Mouse (Mus musculus) adrenal gland, postnatal 10 days (tissue): Measurements from ENCODE around the gene AA986860. TPM values are rescaled to one million over a fixed set of nuclear protein-coding genes. Genes with fewer than 3 reads are reported as not detected.
A peak's percentile ranks its signal among the peaks of the same experiment; 100 is the strongest.

Source experiments
- DNase-seq: peaks from one replicate; pipeline ENCODE4 v3.0.0; 2021; ENCODE audit warnings: mixed read lengths
- long read RNA-seq, 2 experiments: library from polyadenylated mRNA; stranded (forward); transcript quantifications; one replicate each; pipeline ENCODE4 v2.0.0; 2021
- total RNA-seq, 2 experiments: library from RNA; stranded (reverse); gene quantifications; 2 replicates each; pipeline ENCODE4 v1.2.3; 2021

AA986860 gene
- total RNA-seq, result 1 to 10 TPM; 2.1 to 2.3 TPM
- long read RNA-seq, experiment 1, result 0 reads
- long read RNA-seq, experiment 2, partial matches to known transcripts, result 0 of 1 reads
- long read RNA-seq, experiment 2, other reads (novel, unspliced or antisense), result 1 of 1 reads

GRCm38 (mm10) chr1:130731741-130732337 is at the start of gene AA986860:
TSS of gene AA986860 (plus strand) at chr1:130731976.
- DNase-seq, result peak; percentile 48

- DNase-seq, result no peak
These were observed 47.9 kb upstream of the AA986860 start for GRCm38 (mm10) chr1:130683905-130684304.

GRCm38 (mm10) chr1:130698601-130699000 is 33.2 kb upstream of the AA986860 start:
- no peak for DNase-seq

- DNase-seq, result peak; percentile 61
These were observed 31.7 kb upstream of the AA986860 start for GRCm38 (mm10) chr1:130699937-130700633.

GRCm38 (mm10) chr1:130701976-130702375 is 29.8 kb upstream of the AA986860 start:
- DNase-seq, result no peak

GRCm38 (mm10) chr1:130703613-130704012 is 28.2 kb upstream of the AA986860 start:
- DNase-seq, result no peak

GRCm38 (mm10) chr1:130710283-130711080 is 21.3 kb upstream of the AA986860 start:
- DNase-seq, result no peak

GRCm38 (mm10) chr1:130714046-130714445 is 17.7 kb upstream of the AA986860 start:
- DNase-seq, result no peak

- DNase-seq, result peak; percentile 93
These were observed 16.1 kb upstream of the AA986860 start, which contains the start of gene Gm29427 for GRCm38 (mm10) chr1:130715561-130716217. TSS of gene Gm29427 (minus strand) at chr1:130715799.

GRCm38 (mm10) chr1:130716218-130716512 is 15.6 kb upstream of the AA986860 start:
- DNase-seq, result no peak

GRCm38 (mm10) chr1:130716513-130717290 is 15.1 kb upstream of the AA986860 start:
- DNase-seq, result peak; percentile 67

GRCm38 (mm10) chr1:130717291-130717871 is 14.4 kb upstream of the AA986860 start, which contains the start of gene Yod1:
TSS of gene Yod1 (plus strand) at chr1:130717327.
- DNase-seq, result peak; percentile 95

GRCm38 (mm10) chr1:130724206-130724605 is 7.6 kb upstream of the AA986860 start:
- DNase-seq, result no peak

GRCm38 (mm10) chr1:130726396-130726795 is 5.4 kb upstream of the AA986860 start:
- no peak for DNase-seq

GRCm38 (mm10) chr1:130728070-130728469 is 3.7 kb upstream of the AA986860 start:
- no peak for DNase-seq

- DNase-seq, result no peak
These were observed 3.1 kb upstream of the AA986860 start for GRCm38 (mm10) chr1:130728708-130729107.

GRCm38 (mm10) chr1:130729153-130729552 is 2.6 kb upstream of the AA986860 start, which contains the start of gene Pfkfb2:
TSS of gene Pfkfb2 (minus strand) at chr1:130729253.
- no peak for DNase-seq

- no peak for DNase-seq
These were observed 1.2 kb downstream of the AA986860 start for GRCm38 (mm10) chr1:130732706-130733658.

GRCm38 (mm10) chr1:130733671-130734070 is 1.9 kb downstream of the AA986860 start:
- DNase-seq, result no peak

GRCm38 (mm10) chr1:130734452-130734851 is 2.7 kb downstream of the AA986860 start:
- DNase-seq, result no peak
